Mouse (Mus musculus): ENCODE measurements around the gene Abca13. TPM values are rescaled to one million over a fixed set of nuclear protein-coding genes. Genes with fewer than 3 reads are reported as not detected.

Gene Abca13
- polyA plus RNA-seq, 1 experiment: 0.04 TPM

DNA sequence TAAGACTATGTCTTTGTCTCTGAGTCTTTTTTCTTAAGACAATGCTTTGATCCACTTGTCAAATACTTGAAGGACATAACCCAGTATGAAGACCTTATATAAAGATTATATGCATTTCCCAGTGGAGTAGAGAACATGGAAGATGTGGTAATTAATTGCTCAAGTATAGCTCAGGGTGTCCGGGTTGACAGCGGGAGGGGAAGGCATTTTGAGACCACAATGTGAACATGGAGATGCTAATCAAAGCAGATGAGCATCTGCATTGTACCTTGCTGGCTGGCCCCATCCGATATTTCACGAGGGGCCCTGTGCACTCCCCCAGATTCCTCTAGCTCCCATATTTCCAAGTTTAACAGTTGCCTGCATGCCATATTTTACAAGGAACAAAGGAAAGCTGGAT, 383.2 kb downstream of the Abca13 start:
- Histone ChIP-seq H3K27ac (ENCODE audit: control insufficient read depth, insufficient read depth, low read depth, low read length) (no peak overlapping the region), H3K36me3 (ENCODE audit: control insufficient read depth, insufficient read depth, low read length) (no peaks in the 10 kb centered on the region), H3K4me1 (ENCODE audit: control insufficient read depth, insufficient read depth, low read length) (no peaks in the 10 kb centered on the region), H3K4me3 (ENCODE audit: control insufficient read depth, low read depth, low read length) (no peak overlapping the region), H3K27me3 (ENCODE audit: control insufficient read depth, insufficient read depth, low read length) (no peaks in the 10 kb centered on the region)
- no peak for TF ChIP-seq POLR2A (IDR thresholded peaks at IDR 0.05; ENCODE audit: control insufficient read depth, low read depth, low read length)
- no peak for TF ChIP-seq CTCF (IDR thresholded peaks at IDR 0.05; ENCODE audit: control insufficient read depth, insufficient read depth, insufficient replicate concordance, low read depth, low read length)

DNA sequence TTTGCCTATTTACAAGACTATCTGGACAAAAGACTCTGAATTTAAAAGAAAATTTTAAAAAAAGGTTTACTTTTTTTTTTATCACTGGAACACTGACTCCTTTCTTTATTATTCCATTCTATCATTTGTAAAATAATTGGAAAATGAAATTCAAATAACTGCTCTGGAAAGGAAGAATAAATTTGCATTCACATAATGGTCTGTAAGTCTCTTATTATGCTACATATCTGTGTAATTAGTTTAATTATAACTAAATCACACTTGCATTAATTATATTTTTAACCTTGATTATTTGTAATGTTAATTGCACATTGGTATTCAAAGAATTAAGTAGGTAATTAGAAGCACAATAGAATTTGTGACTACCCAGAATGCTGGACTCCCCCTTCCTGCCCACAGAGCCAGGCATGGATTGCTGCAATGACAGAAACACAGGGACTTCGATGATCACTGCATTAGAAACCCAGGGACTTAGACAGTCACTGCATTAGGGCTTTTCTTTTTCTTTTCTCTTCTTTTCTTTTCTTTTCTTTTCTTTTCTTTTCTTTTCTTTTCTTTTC, 400.1 kb downstream of the Abca13 start:
- no peaks in the 10 kb centered on the region for H3K4me1 ChIP-seq (ENCODE audit: control insufficient read depth, insufficient read depth, low read length)
- no peak overlapping the region for H3K27ac ChIP-seq (ENCODE audit: control insufficient read depth, insufficient read depth, low read depth, low read length)
- no peaks in the 10 kb centered on the region for H3K27me3 ChIP-seq (ENCODE audit: control insufficient read depth, insufficient read depth, low read length)
- no peak overlapping the region for H3K4me3 ChIP-seq (ENCODE audit: control insufficient read depth, low read depth, low read length)
- H3K36me3 ChIP-seq (ENCODE audit: control insufficient read depth, insufficient read depth, low read length): no peaks in the 10 kb centered on the region
- TF ChIP-seq CTCF (IDR thresholded peaks at IDR 0.05; ENCODE audit: control insufficient read depth, insufficient read depth, insufficient replicate concordance, low read depth, low read length): no peak
- TF ChIP-seq POLR2A (IDR thresholded peaks at IDR 0.05; ENCODE audit: control insufficient read depth, low read depth, low read length): no peak

DNA sequence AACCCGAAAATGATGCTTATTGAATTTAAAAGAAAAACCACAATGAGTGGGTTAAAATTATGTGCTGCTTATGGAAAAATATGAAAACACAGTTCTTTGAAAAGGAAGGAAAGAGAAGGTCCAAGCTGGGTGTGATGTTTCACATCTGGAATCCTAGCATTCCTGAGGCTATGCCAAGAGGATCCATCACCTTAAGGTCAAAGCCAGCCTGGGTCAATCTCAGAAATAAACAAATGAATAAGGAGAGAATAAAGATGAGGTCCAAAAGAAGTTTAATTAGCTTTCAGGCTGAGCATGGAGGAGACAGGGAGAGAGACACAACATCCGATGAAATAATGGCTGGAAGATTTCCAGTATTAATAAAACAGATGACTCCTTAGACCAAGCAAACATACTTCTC, 405.6 kb downstream of the Abca13 start:
- Histone ChIP-seq H3K27me3 (ENCODE audit: control insufficient read depth, insufficient read depth, low read length) (no peaks in the 10 kb centered on the region), H3K27ac (ENCODE audit: control insufficient read depth, insufficient read depth, low read depth, low read length) (no peak overlapping the region)
- no peak for TF ChIP-seq CTCF (IDR thresholded peaks at IDR 0.05; ENCODE audit: control insufficient read depth, insufficient read depth, insufficient replicate concordance, low read depth, low read length)
- no peak for TF ChIP-seq POLR2A (IDR thresholded peaks at IDR 0.05; ENCODE audit: control insufficient read depth, low read depth, low read length)

DNA sequence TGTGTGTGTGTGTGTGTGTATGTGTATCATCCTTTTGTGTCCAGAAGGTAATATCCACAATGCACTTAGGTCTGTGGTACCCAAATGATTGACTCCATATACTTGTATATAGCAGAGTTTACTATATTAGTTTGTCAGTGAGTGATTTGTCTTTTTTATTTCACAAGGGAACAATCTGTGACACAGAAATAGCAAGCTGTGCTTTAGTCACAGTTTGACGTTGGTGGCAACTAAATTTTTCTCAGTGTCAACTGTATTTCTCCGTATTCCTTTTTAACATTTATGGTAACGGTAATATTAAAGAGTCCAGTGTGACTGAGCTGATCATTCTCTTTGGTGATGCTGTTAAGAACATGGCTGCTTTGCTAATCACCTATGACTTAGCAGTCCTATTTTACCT, 409.4 kb downstream of the Abca13 start:
- no peak for TF ChIP-seq CTCF (IDR thresholded peaks at IDR 0.05; ENCODE audit: control insufficient read depth, insufficient read depth, insufficient replicate concordance, low read depth, low read length)
- no peak for TF ChIP-seq POLR2A (IDR thresholded peaks at IDR 0.05; ENCODE audit: control insufficient read depth, low read depth, low read length)
- Histone ChIP-seq H3K27ac (ENCODE audit: control insufficient read depth, insufficient read depth, low read depth, low read length) (no peak overlapping the region), H3K27me3 (ENCODE audit: control insufficient read depth, insufficient read depth, low read length) (no peaks in the 10 kb centered on the region), H3K4me1 (ENCODE audit: control insufficient read depth, insufficient read depth, low read length) (no peaks in the 10 kb centered on the region), H3K4me3 (ENCODE audit: control insufficient read depth, low read depth, low read length) (no peak overlapping the region), H3K36me3 (ENCODE audit: control insufficient read depth, insufficient read depth, low read length) (no peaks in the 10 kb centered on the region)

More for the DNA sequence above, 405.6 kb downstream of the Abca13 start:
- no peaks in the 10 kb centered on the region for H3K36me3 ChIP-seq (ENCODE audit: control insufficient read depth, insufficient read depth, low read length)
- H3K4me1 ChIP-seq (ENCODE audit: control insufficient read depth, insufficient read depth, low read length): no peaks in the 10 kb centered on the region
- no peak overlapping the region for H3K4me3 ChIP-seq (ENCODE audit: control insufficient read depth, low read depth, low read length)

DNA sequence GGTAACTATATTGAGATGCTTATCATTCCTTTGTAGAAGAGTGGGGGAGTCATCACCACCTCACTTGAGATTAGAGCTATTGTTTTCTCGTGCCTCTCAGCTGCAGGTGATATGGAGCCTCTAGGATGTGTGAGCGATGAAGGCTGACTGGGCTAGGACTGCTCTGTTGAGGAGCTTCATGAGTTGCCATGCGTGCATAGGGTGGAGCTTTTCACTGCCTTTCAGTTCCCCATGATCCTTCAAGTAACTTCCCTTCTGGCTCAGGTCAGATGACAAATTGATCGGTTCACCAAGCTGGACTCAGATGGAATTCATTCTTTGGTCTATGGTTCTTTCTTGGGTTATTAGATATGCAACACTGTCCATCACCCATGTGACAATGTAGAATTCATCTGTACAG, 410.4 kb downstream of the Abca13 start:
- H3K36me3 ChIP-seq (ENCODE audit: control insufficient read depth, insufficient read depth, low read length): no peaks in the 10 kb centered on the region
- no peak overlapping the region for H3K27ac ChIP-seq (ENCODE audit: control insufficient read depth, insufficient read depth, low read depth, low read length)
- no peaks in the 10 kb centered on the region for H3K4me1 ChIP-seq (ENCODE audit: control insufficient read depth, insufficient read depth, low read length)
- H3K27me3 ChIP-seq (ENCODE audit: control insufficient read depth, insufficient read depth, low read length): no peaks in the 10 kb centered on the region
- TF ChIP-seq POLR2A (IDR thresholded peaks at IDR 0.05; ENCODE audit: control insufficient read depth, low read depth, low read length) (no peak), CTCF (IDR thresholded peaks at IDR 0.05; ENCODE audit: control insufficient read depth, insufficient read depth, insufficient replicate concordance, low read depth, low read length) (no peak)
- H3K4me3 ChIP-seq (ENCODE audit: control insufficient read depth, low read depth, low read length): no peak overlapping the region

DNA sequence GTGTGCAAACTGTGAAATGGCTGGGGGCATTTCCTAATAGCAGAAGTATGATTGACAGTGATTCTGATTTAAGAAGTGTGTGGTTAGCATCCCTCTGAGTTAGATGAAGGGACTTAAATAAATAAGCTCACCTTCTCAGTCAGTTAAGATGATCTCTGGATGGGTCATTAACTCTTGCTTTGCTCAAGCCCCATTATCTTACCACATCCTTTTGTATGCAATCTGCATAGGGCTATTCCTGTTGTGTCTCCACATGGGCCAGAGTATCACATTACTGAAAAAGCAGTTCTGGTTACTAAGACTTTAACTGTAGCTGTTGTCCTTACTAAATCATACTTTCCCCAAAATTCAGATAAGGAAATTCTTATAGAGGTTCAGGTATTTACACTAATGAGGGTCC, 416.5 kb downstream of the Abca13 start:
- no peaks in the 10 kb centered on the region for H3K36me3 ChIP-seq (ENCODE audit: control insufficient read depth, insufficient read depth, low read length)
- no peaks in the 10 kb centered on the region for H3K27me3 ChIP-seq (ENCODE audit: control insufficient read depth, insufficient read depth, low read length)
- no peak for TF ChIP-seq POLR2A (IDR thresholded peaks at IDR 0.05; ENCODE audit: control insufficient read depth, low read depth, low read length)
- no peak for TF ChIP-seq CTCF (IDR thresholded peaks at IDR 0.05; ENCODE audit: control insufficient read depth, insufficient read depth, insufficient replicate concordance, low read depth, low read length)
- H3K4me1 ChIP-seq (ENCODE audit: control insufficient read depth, insufficient read depth, low read length): no peaks in the 10 kb centered on the region
- no peak overlapping the region for H3K27ac ChIP-seq (ENCODE audit: control insufficient read depth, insufficient read depth, low read depth, low read length)
- H3K4me3 ChIP-seq (ENCODE audit: control insufficient read depth, low read depth, low read length): no peak overlapping the region

DNA sequence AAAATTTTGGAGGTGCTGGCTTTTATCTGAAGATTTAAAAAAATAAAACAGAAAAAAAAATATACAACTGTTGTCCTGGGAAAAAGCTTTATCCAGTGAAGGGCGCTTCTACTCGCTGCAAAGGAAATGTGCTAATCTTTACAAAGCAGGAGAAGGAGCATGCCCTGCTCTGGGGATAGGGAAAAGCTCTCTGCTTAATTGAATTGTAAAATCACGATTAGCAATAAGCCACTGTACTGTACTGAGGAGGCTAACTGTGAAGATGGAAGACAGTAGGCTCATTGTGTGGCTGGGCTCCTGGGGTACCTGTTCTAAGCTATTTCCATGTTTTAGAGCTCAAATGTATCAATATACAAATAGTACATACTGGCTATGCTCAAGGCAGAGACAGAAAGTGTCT, 417.3 kb downstream of the Abca13 start:
- TF ChIP-seq CTCF (IDR thresholded peaks at IDR 0.05; ENCODE audit: control insufficient read depth, insufficient read depth, insufficient replicate concordance, low read depth, low read length) (no peak), POLR2A (IDR thresholded peaks at IDR 0.05; ENCODE audit: control insufficient read depth, low read depth, low read length) (no peak)
- Histone ChIP-seq H3K27me3 (ENCODE audit: control insufficient read depth, insufficient read depth, low read length) (no peaks in the 10 kb centered on the region), H3K36me3 (ENCODE audit: control insufficient read depth, insufficient read depth, low read length) (no peaks in the 10 kb centered on the region), H3K4me3 (ENCODE audit: control insufficient read depth, low read depth, low read length) (no peak overlapping the region), H3K27ac (ENCODE audit: control insufficient read depth, insufficient read depth, low read depth, low read length) (no peak overlapping the region), H3K4me1 (ENCODE audit: control insufficient read depth, insufficient read depth, low read length) (no peaks in the 10 kb centered on the region)

DNA sequence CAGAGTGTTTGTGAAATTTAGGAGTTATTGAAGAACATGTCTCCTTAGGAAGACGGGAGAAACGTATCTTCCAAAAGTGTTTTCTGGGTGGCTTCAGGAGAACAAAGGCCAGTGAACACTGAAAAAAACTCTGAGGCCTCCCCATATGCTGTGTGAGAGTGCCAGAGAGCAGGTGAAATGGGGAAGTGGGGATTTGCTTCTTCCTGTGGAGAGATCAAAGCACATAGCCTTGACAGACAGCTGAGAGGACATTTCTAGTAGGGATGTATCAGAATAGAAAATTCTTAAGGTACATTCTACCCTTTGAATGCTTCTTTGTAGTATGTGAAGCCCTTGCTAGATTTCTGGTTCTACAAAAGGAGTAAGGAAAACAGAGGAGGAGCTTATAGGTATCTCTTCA, 424.4 kb downstream of the Abca13 start:
- no peaks in the 10 kb centered on the region for H3K27me3 ChIP-seq (ENCODE audit: control insufficient read depth, insufficient read depth, low read length)
- TF ChIP-seq POLR2A (IDR thresholded peaks at IDR 0.05; ENCODE audit: control insufficient read depth, low read depth, low read length) (no peak), CTCF (IDR thresholded peaks at IDR 0.05; ENCODE audit: control insufficient read depth, insufficient read depth, insufficient replicate concordance, low read depth, low read length) (no peak)
- no peak overlapping the region for H3K4me3 ChIP-seq (ENCODE audit: control insufficient read depth, low read depth, low read length)
- H3K27ac ChIP-seq (ENCODE audit: control insufficient read depth, insufficient read depth, low read depth, low read length): no peak overlapping the region
- no peaks in the 10 kb centered on the region for H3K36me3 ChIP-seq (ENCODE audit: control insufficient read depth, insufficient read depth, low read length)
- no peaks in the 10 kb centered on the region for H3K4me1 ChIP-seq (ENCODE audit: control insufficient read depth, insufficient read depth, low read length)

Measured in testis, adult 2 months (tissue).